Mouse (Mus musculus) bone marrow, adult 2 months (tissue): ENCODE results near the gene Neurog1.

ENCODE experiments used
- CTCF ChIP-seq: fragments of 200-500 bp; IDR thresholded peaks from 2 replicates; pipeline ENCODE4 v1.5.1; 2011; ENCODE audit warnings: low read length, control low read depth; ENCODE audit not compliant: control insufficient read depth, insufficient read depth
- POLR2A ChIP-seq: fragments of 200-500 bp; IDR thresholded peaks from 2 replicates; pipeline ENCODE4 v1.6.1; 2011; ENCODE audit warnings: low read depth, mild to moderate bottlenecking, control low read depth, low read length, borderline replicate concordance; ENCODE audit not compliant: control insufficient read depth

- TF ChIP-seq CTCF, result no peak
- no peak for TF ChIP-seq POLR2A
These were observed 14.1 kb downstream of the Neurog1 start for GRCm38 (mm10) chr13:56237905-56238304.
